8 mouse cellular contexts compared by ENCODE assay signal in genomic region chr11:43516344-43517021, GRCm38 (mm10). TPM values are rescaled to one million over a fixed set of nuclear protein-coding genes. Genes with fewer than 3 reads are reported as not detected.
DNase-seq lines count a peak whose midpoint lies in the region; ATAC-seq and TF ChIP-seq lines count a peak whose summit lies in the region.

No protein-coding gene starts in this region.

- no peak for TF ChIP-seq POLR2A in embryonic fibroblast, embryonic 13.5 days (IDR thresholded peaks at IDR 0.05; ENCODE audit: low read depth, low read length)

- H3K4me1 ChIP-seq in midbrain, embryonic 10.5 days = peaks cover 11% of the 10 kb centered on the region
- H3K4me1 ChIP-seq in midbrain, embryonic 16.5 days (ENCODE audit: control insufficient read depth, insufficient read depth, low read length) = no peaks in the 10 kb centered on the region
- no peaks in the 10 kb centered on the region for H3K4me1 ChIP-seq in embryonic fibroblast, embryonic 13.5 days (ENCODE audit: control insufficient read depth, insufficient read depth, low read length)
- no peaks in the 10 kb centered on the region for H3K4me1 ChIP-seq in midbrain, embryonic 12.5 days

- peak; percentile 62 for DNase-seq in midbrain, embryonic 10.5 days (ENCODE audit: low spot score)
- DNase-seq in adrenal gland, postnatal 25 days = peak; percentile 61
- peak; percentile 73 to 80 for DNase-seq in kidney, postnatal 4 days
- no peak for DNase-seq in urinary bladder, adult 18-20 months (ENCODE audit: low spot score in 2 of 2)
- no peak for DNase-seq in adipocyte (ENCODE audit: low spot score)

- WGBS in midbrain, embryonic 10.5 days = 39% methylated on average over 8 of the region's 8 CpGs
- WGBS in midbrain, embryonic 16.5 days = 44% methylated on average over 8 of the region's 8 CpGs
- 39% methylated on average over 8 of the region's 8 CpGs for WGBS in midbrain, embryonic 12.5 days

- TF ChIP-seq CTCF in embryonic fibroblast, embryonic 13.5 days (IDR thresholded peaks at IDR 0.05; ENCODE audit: borderline replicate concordance, insufficient read depth, low read length) = peak; percentile 58; the same call in 1 of the 2 replicates

- no peak overlapping the region for H3K9ac ChIP-seq in midbrain, embryonic 16.5 days (ENCODE audit: low read depth, low read length)
- no peak overlapping the region for H3K9ac ChIP-seq in midbrain, embryonic 12.5 days (replicated peaks)

- no peaks in the 10 kb centered on the region for H3K9me3 ChIP-seq in midbrain, embryonic 10.5 days (replicated peaks)
- H3K9me3 ChIP-seq in midbrain, embryonic 16.5 days (replicated peaks; ENCODE audit: control insufficient read depth, low read length, poor library complexity, severe bottlenecking) = no peaks in the 10 kb centered on the region
- H3K9me3 ChIP-seq in midbrain, embryonic 12.5 days = no peaks in the 10 kb centered on the region

- no peak overlapping the region for H3K4me2 ChIP-seq in midbrain, embryonic 16.5 days (ENCODE audit: low read length)
- no peak overlapping the region for H3K4me2 ChIP-seq in midbrain, embryonic 12.5 days (replicated peaks)

- peak overlapping the region; percentile 53; the same call in 1 of the 2 replicates for H3K27ac ChIP-seq in midbrain, embryonic 10.5 days (replicated peaks)
- no peak overlapping the region for H3K27ac ChIP-seq in midbrain, embryonic 16.5 days (ENCODE audit: low read length)
- H3K27ac ChIP-seq in embryonic fibroblast, embryonic 13.5 days (ENCODE audit: insufficient read depth, low read length) = no peak overlapping the region
- no peak overlapping the region for H3K27ac ChIP-seq in midbrain, embryonic 12.5 days (replicated peaks)

- H3K4me3 ChIP-seq in midbrain, embryonic 10.5 days = no peak overlapping the region
- H3K4me3 ChIP-seq in midbrain, embryonic 16.5 days (ENCODE audit: low read depth, low read length) = no peak overlapping the region
- H3K4me3 ChIP-seq in embryonic fibroblast, embryonic 13.5 days (ENCODE audit: insufficient read depth, low read length) = no peak overlapping the region
- H3K4me3 ChIP-seq in midbrain, embryonic 12.5 days = no peak overlapping the region

- no peak; the same call in 1 of the 2 replicates for ATAC-seq in midbrain, embryonic 16.5 days
- ATAC-seq in midbrain, embryonic 12.5 days (ENCODE audit: low FRiP score, low read depth) = peak; percentile 56; the same call in 1 of the 2 replicates

- H3K27me3 ChIP-seq in midbrain, embryonic 10.5 days (ENCODE audit: low read depth, poor library complexity, severe bottlenecking) = no peaks in the 10 kb centered on the region
- no peaks in the 10 kb centered on the region for H3K27me3 ChIP-seq in midbrain, embryonic 16.5 days (ENCODE audit: control insufficient read depth, insufficient read depth, low read depth, low read length)
- no peaks in the 10 kb centered on the region; the same call in 1 of the 2 replicates for H3K27me3 ChIP-seq in midbrain, embryonic 12.5 days

- no peaks in the 10 kb centered on the region for H3K36me3 ChIP-seq in midbrain, embryonic 10.5 days
- H3K36me3 ChIP-seq in midbrain, embryonic 16.5 days (ENCODE audit: control insufficient read depth, insufficient read depth, low read length) = no peaks in the 10 kb centered on the region
- H3K36me3 ChIP-seq in midbrain, embryonic 12.5 days = no peaks in the 10 kb centered on the region

RNA-seq across cellular contexts. Expression of gene Ccnjl, which starts 12.1 kb away (rescaled TPM):
- polyA plus RNA-seq in midbrain, embryonic 10.5 days (2016; fragmentation: Nextera tagmentation; extraction: Ambion mirVana) = 40.3 and 41.3 TPM in 2 replicates
- polyA plus RNA-seq in midbrain, embryonic 16.5 days (2015; fragmentation: Nextera tagmentation; extraction: Ambion mirVana) = 7.4 and 10.4 TPM in 2 replicates
- total RNA-seq in adrenal gland, postnatal 25 days (2021) = 3.2 and 3.9 TPM in 2 replicates
- 0.26 and 0.43 TPM in 2 replicates for polyA plus RNA-seq in embryonic fibroblast, embryonic 13.5 days (2011; ENCODE audit: insufficient read length, low read depth, missing spikeins)
- 32.4 and 32.6 TPM in 2 replicates for polyA plus RNA-seq in midbrain, embryonic 12.5 days (2016; fragmentation: Nextera tagmentation; extraction: Ambion mirVana)

RNA-seq across cellular contexts. Expression of gene C1qtnf2, which starts 42.4 kb away (rescaled TPM):
- polyA plus RNA-seq in midbrain, embryonic 10.5 days (2016; fragmentation: Nextera tagmentation; extraction: Ambion mirVana) = 1.4 and 2.2 TPM in 2 replicates
- 10.2 and 12.9 TPM in 2 replicates for polyA plus RNA-seq in midbrain, embryonic 16.5 days (2015; fragmentation: Nextera tagmentation; extraction: Ambion mirVana)
- total RNA-seq in adrenal gland, postnatal 25 days (2021) = 4.2 and 6.7 TPM in 2 replicates
- 4.0 and 5.9 TPM in 2 replicates for polyA plus RNA-seq in embryonic fibroblast, embryonic 13.5 days (2011; ENCODE audit: insufficient read length, low read depth, missing spikeins)
- 3.7 and 4.5 TPM in 2 replicates for polyA plus RNA-seq in midbrain, embryonic 12.5 days (2016; fragmentation: Nextera tagmentation; extraction: Ambion mirVana)

Comparison
In these comparisons a context has a peak if more than half of its experiments do, and no peak if none do; other contexts are left out.
1. DNase-seq: peak in midbrain, embryonic 10.5 days (single experiment), adrenal gland, postnatal 25 days (single experiment) and kidney, postnatal 4 days (2 of 2); none in urinary bladder, adult 18-20 months (0 of 2) and adipocyte (single experiment).